Mouse (Mus musculus) G1E-ER4 (cell line): ENCODE data around the gene Tmed11. TPM values are rescaled to one million over a fixed set of nuclear protein-coding genes. Genes with fewer than 3 reads are reported as not detected.
"Not testable (repeated sequence)": the region's sequence is repeated elsewhere in the genome, so short reads cannot be mapped to it uniquely, and the experiment has no call there.

Source experiments
- GATA1 ChIP-seq: IDR thresholded peaks from one replicate; pipeline ENCODE4 v1.8.0; 2012; ENCODE audit warnings: low read length, inconsistent platforms
- polyA plus RNA-seq: library from polyadenylated mRNA; stranded (reverse); fragments of >175 nt; gene quantifications from 2 replicates; pipeline ENCODE4 v1.2.3, GENCODE M21; 2012

Gene Tmed11
- not detected in 2 replicates for polyA plus RNA-seq

GRCm38 (mm10) chr5:108795263-108795662, at the start of gene Tmed11:
Gene Tmed11, minus strand, starts transcription at chr5:108795363.
- not testable (repeated sequence) for TF ChIP-seq GATA1

DNA sequence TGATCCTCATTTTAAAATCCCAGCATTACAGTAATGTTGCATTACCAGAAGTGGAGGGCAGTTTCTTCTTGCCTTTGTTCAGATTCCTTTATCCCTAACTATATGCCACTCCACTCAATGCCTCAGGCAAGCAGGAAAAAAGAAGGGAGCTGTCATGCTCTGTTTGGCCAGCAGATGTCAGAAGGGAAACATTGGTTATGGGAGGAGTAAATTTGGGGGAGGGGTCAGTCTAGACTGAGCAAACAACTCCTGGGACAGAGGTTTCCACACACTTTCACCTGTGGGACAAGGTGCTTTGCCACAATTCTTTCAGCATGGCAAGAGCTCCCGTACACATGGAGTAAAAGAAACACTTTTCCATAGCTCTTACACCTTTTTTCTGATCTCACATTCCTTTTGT, 41.0 kb upstream of the Tmed11 start:
- no peak for TF ChIP-seq GATA1

DNA sequence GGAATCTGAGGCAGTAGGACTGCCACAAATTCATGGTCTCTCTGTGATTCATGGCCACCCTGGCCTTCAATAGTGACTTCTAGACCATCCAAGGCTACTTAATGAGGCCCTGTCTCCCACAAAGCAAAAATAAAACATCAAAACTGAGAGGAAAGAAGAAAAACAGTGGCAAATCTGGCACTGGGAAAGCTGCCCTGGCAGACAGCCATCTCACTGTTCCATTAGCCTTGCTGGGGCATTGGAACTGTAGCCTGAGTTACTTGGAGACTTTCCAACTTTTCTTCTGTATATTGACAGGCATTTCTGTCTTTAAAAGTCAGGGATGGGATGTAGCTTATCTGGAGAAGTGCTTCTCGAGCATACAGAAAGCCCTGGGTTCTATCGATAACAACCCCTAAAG, 28.1 kb upstream of the Tmed11 start:
- no peak for TF ChIP-seq GATA1

DNA sequence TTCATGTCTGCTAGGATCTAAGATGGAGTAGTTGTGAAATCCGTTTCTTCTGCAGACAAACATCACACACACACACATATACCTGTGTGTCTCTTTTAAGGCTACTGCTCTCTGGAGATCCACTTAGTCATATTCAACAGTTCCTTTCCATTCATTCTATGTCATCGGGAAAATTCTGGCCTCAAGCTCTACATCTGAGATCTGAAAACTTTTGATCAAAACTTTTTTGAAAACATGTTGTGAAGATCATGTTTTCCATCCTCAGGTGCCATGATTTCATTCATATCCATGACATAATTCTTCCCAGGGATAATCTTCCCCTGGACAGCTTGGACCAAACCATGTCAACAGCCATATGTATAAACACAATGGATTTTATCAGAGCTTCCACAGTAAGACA, 13.6 kb upstream of the Tmed11 start, which contains the start of gene Vmn2r8:
TSS of gene Vmn2r8 (minus strand) at position 101 of the 400 bp plus-strand sequence.
- not testable (repeated sequence) for TF ChIP-seq GATA1

DNA sequence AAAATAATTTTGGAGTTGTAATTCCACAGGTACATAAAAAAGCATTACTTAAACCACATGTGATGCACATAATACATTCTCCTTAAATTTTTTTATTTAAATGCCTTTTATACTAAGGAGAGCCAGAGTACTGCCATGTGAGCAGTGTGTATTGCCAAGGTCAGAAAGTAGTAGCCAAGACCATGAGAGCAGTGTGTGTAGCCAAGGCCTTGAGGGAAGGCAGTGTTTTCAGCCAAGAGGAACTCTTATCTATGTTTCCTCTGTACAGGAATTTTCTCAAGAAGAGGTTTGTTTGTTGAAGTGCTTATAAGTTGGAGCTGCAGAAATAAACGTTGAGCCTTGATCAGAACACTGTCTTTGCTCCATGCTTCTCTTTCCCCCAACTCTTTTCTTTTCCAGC, 8.5 kb upstream of the Tmed11 start:
- no peak for TF ChIP-seq GATA1

GRCm38 (mm10) chr5:108774630-108775306, 20.4 kb downstream of the Tmed11 start, which contains the start of gene Rnf212:
Gene Rnf212, minus strand, starts transcription at chr5:108774982.
- no peak for TF ChIP-seq GATA1

DNA sequence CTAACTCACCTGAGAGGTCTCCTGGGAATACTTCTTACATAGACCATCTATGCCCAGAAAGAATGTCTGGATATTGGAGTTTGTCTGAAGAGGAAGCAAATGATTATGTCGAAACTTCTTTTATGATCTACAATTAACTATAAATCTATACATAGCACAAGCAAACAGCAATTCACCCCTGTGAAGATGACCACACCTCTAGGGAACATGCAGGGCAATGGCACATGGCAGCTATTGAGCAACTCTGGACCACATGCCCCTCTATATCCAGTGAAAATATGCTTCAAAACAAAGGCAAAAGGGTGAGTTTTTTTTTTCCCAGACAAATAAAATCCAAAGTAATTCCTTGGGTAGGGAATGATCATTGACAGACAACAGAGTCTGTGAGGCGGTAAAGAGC, 35.2 kb downstream of the Tmed11 start:
- TF ChIP-seq GATA1, result no peak

DNA sequence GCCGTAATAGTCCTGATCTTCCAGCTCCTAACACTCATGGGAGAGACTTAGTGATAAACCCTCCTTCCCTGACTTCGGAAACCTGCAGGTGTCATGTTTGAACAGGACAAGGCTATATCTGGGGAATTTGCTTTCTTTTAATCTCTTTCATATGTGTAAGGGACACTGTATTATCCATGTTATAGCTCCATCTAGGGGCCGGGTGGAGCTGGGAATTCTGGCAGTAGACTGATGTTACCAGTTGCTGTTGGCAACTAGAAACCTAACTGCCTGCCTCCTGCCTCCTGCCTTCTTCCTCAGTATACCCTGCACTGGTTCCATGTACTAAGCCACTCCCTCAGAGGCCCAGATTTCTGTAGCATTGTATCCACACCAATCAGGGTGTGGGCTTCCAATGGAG, 36.8 kb downstream of the Tmed11 start:
- no peak for TF ChIP-seq GATA1

GRCm38 (mm10) chr5:108750328-108751210, 44.6 kb downstream of the Tmed11 start:
- no peak for TF ChIP-seq GATA1

DNA sequence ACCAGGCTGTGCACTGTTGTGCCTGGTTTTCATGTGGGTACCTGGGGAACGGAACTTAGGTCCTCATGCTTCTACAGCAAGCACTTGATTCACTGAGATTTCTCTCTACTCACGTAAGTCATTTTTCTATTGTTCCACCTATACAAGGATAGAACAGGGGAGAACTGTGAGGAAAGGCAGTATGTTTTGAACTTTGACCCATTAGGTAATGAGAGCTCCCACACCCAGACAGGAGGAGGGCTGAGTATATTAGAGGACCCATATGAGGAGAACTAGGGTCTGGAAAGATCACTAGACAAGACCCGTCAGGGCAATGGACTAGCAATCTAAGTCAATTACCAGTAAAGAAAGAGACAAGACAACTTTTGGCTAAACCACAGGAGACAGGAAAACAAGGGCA, 50.5 kb downstream of the Tmed11 start:
- no peak for TF ChIP-seq GATA1

DNA sequence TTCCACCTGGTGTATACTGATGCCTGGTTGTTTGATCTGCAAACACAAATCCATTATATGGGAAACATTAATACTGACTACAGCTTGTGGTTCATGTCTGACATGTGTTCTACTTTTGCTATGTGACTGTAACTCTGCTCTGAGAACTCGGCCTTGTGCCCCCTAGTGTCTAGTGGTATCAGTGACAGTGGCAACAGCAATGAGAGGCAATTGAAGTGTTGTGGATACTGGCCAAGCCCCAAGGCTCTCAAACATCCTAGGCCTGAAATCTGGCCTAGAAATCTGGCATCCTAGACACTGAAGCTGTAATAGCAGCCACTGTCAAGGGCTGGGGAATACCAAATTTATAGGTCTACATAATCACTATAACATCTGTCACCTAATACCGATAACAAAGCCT, 51.3 kb downstream of the Tmed11 start:
- TF ChIP-seq GATA1, result no peak

DNA sequence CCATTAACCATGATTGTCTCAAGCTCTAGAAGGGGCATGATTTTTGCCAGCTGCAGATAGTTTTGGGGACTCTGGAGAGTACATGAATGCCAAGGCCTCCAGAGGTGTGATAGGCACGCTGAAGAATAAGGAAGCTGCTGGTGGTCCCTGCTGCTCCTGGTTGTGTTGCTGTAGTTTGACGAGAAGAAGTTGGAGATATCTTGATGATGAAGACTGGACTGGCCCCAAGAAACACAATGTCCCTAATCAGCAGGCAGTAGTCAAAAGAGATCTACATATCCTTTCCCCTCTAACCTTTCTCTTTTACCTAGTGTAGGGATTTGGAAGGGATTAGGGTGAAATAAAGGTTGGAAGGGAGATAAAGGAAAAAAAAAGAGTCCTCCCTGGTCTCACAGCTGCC, 52.6 kb downstream of the Tmed11 start:
- no peak for TF ChIP-seq GATA1

DNA sequence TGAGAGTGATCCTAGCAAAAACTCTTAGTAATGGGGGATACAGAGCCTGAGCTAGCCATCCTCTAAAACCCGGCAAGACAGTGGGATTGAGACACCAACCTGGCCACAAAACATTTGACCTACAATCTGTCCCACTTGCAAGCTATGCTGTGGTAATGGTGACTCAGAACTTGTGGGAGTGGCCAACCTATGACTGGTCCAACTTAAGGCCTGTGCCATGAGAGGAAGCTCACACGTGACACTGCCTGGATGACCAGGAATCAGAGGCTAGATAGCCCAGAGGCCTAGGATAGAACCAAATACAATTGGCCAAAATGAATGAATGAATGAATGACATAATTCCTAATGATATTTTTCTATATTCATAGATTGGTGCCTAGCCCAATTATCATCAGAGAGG, 53.3 kb downstream of the Tmed11 start:
- TF ChIP-seq GATA1, result no peak

GRCm38 (mm10) chr5:108727425-108727824, 67.7 kb downstream of the Tmed11 start:
- no peak for TF ChIP-seq GATA1

Other genes starting within 250 kb of the Tmed11 start
- gene Cplx1, start 245.3 kb downstream of the Tmed11 start, polyA plus RNA-seq, result 0.09 and 0.13 TPM in 2 replicates
- 65.6 and 99.4 TPM in 2 replicates for gene Gak, start 165.6 kb downstream of the Tmed11 start, polyA plus RNA-seq
- gene Tmem175, start 165.6 kb downstream of the Tmed11 start, polyA plus RNA-seq, result 2.1 and 4.4 TPM in 2 replicates
- gene Idua, start 135.0 kb downstream of the Tmed11 start, polyA plus RNA-seq, result 7.2 and 7.4 TPM in 2 replicates
- gene Dgkq, start 125.7 kb downstream of the Tmed11 start, polyA plus RNA-seq, result 4.2 and 5.0 TPM in 2 replicates
- 0.89 and 1.4 TPM in 2 replicates for gene Slc26a1, start 119.8 kb downstream of the Tmed11 start, polyA plus RNA-seq
- 13.3 and 14.9 TPM in 2 replicates for gene Fgfrl1, start 103.0 kb downstream of the Tmed11 start, polyA plus RNA-seq
- gene Rnf212, start 20.4 kb downstream of the Tmed11 start, polyA plus RNA-seq, result not detected in 2 replicates
- not detected in 2 replicates for gene Vmn2r8, start 13.5 kb upstream of the Tmed11 start, polyA plus RNA-seq
- gene Vmn2r9, start 57.2 kb upstream of the Tmed11 start, polyA plus RNA-seq, result not detected in 2 replicates
- gene Vmn2r10, start 211.2 kb upstream of the Tmed11 start, polyA plus RNA-seq, result not detected in 2 replicates